Mouse (Mus musculus) limb, embryonic 14.5 days (tissue): ENCODE results near the gene Samsn1. TPM values are rescaled to one million over a fixed set of nuclear protein-coding genes. Genes with fewer than 3 reads are reported as not detected.

Experiments used
- ATAC-seq: fragments of 200-750 bp; cut with Nextera tagmentation; 2 replicates; pipeline ENCODE4 v1.8.0; 2017; ENCODE audit warnings: low read depth, moderate number of reproducible peaks, moderate TSS enrichment; ENCODE audit not compliant: low FRiP score
- DNase-seq: peaks from one replicate; pipeline ENCODE4 v3.0.0-alpha.2; 2015; ENCODE audit warnings: low spot score
- H3K27ac ChIP-seq: fragments of 300-500 bp; sonication (generic); replicated peaks from 2 replicates; pipeline ENCODE4 v1.5.1; 2014; ENCODE audit warnings: low read depth, mild to moderate bottlenecking, low read length, moderate library complexity, mixed read lengths
- H3K27me3 ChIP-seq: fragments of 300-500 bp; sonication (generic); 2 replicates; pipeline ENCODE4 v1.6.1; 2014; ENCODE audit warnings: low read length, mixed read lengths; ENCODE audit not compliant: control insufficient read depth, insufficient read depth
- H3K36me3 ChIP-seq: fragments of 300-500 bp; sonication (generic); 2 replicates; pipeline ENCODE4 v1.6.1; 2014; ENCODE audit warnings: mild to moderate bottlenecking, low read length, moderate library complexity, mixed read lengths; ENCODE audit not compliant: control insufficient read depth, insufficient read depth
- H3K4me1 ChIP-seq: fragments of 300-500 bp; sonication (generic); 2 replicates; pipeline ENCODE4 v1.6.1; 2014; ENCODE audit warnings: antibody characterized with exemption, low read length, mixed read lengths; ENCODE audit not compliant: control insufficient read depth, insufficient read depth
- H3K4me2 ChIP-seq: fragments of 300-500 bp; sonication (generic); replicated peaks from 2 replicates; pipeline ENCODE4 v1.6.1; 2014; ENCODE audit warnings: low read depth, mild to moderate bottlenecking, low read length, moderate library complexity; ENCODE audit not compliant: severe bottlenecking
- H3K4me3 ChIP-seq: fragments of 300-500 bp; sonication (generic); replicated peaks from 2 replicates; pipeline ENCODE4 v1.5.1; 2014; ENCODE audit warnings: low read length
- H3K9ac ChIP-seq: fragments of 300-500 bp; sonication (generic); 2 replicates; pipeline ENCODE4 v1.6.1; 2014; ENCODE audit warnings: mild to moderate bottlenecking, low read depth, low read length, moderate library complexity; ENCODE audit not compliant: severe bottlenecking
- H3K9me3 ChIP-seq: fragments of 300-500 bp; sonication (generic); 2 replicates; pipeline ENCODE4 v1.6.1; 2016; ENCODE audit warnings: low read length; ENCODE audit not compliant: control insufficient read depth
- POLR2A ChIP-seq: fragments of 200-500 bp; IDR thresholded peaks from 2 replicates; pipeline ENCODE4 v1.8.0; 2012; ENCODE audit warnings: inconsistent platforms, mild to moderate bottlenecking, moderate library complexity, borderline replicate concordance; ENCODE audit not compliant: insufficient read depth, insufficient read length; ENCODE audit errors: extremely low read depth
- WGBS: fragments of 180-500 bp; shearing (Covaris S2); extraction: QIAGEN DNeasy Blood & Tissue Kit; methylation state at CpG from one replicate; pipeline ENCODE4 v1.1.7; 2014; 5-methylcytosine and 5-hydroxymethylcytosine counted together
- polyA plus RNA-seq, 2 experiments: library from polyadenylated mRNA; depleted of rRNA in 1 of 2; stranded (reverse) in 1 of 2; unstranded in 1 of 2; fragments of >200 nt; fragmentation: Nextera tagmentation in 1 of 2; extraction: Ambion mirVana in 1 of 2; gene quantifications; 2 replicates each; pipeline versions ENCODE4 v1.2.1 to v1.2.3; 2012 to 2014

The Samsn1 gene
- polyA plus RNA-seq (2012; rRNA removed): 2.2 and 3.2 TPM in 2 replicates
- 3.9 and 4.1 TPM in 2 replicates for polyA plus RNA-seq (2014; fragmentation: Nextera tagmentation; extraction: Ambion mirVana)

- no peaks in the 10 kb centered on the region for H3K9me3 ChIP-seq
- no peak within 1 kb of the TSS for H3K27ac ChIP-seq
- WGBS: 72% methylated on average over 7 of the region's 7 CpGs
- no peak within 1 kb of the TSS for H3K4me2 ChIP-seq
- no peaks in the 10 kb centered on the region for H3K27me3 ChIP-seq
- no peak within 1 kb of the TSS for H3K4me3 ChIP-seq
- H3K36me3 ChIP-seq: no peaks in the 10 kb centered on the region
- no peak for TF ChIP-seq POLR2A
- H3K9ac ChIP-seq: no peak within 1 kb of the TSS
- H3K4me1 ChIP-seq: no peaks in the 10 kb centered on the region
- no peak for DNase-seq
- ATAC-seq: no peak
Measured at GRCm38 (mm10) chr16:76022181-76022580, at the start of gene Samsn1. Gene Samsn1, minus strand, starts transcription at chr16:76022281.

GRCm38 (mm10) chr16:76066082-76066635, 44.1 kb upstream of the Samsn1 start:
- no peak overlapping the region for H3K4me3 ChIP-seq
- no peak overlapping the region for H3K4me2 ChIP-seq
- no peak for DNase-seq
- no peaks in the 10 kb centered on the region for H3K27me3 ChIP-seq
- no peak for ATAC-seq
- no peak overlapping the region for H3K9ac ChIP-seq
- H3K27ac ChIP-seq: no peak overlapping the region
- 94% methylated on average over 14 of the region's 14 CpGs for WGBS
- no peaks in the 10 kb centered on the region for H3K4me1 ChIP-seq
- no peaks in the 10 kb centered on the region for H3K36me3 ChIP-seq
- TF ChIP-seq POLR2A: no peak
- no peaks in the 10 kb centered on the region for H3K9me3 ChIP-seq

GRCm38 (mm10) chr16:76054976-76055375, 32.9 kb upstream of the Samsn1 start:
- H3K27ac ChIP-seq: no peak overlapping the region
- no peak for ATAC-seq
- TF ChIP-seq POLR2A: no peak
- H3K36me3 ChIP-seq: no peaks in the 10 kb centered on the region
- 0 out of 2 replicates have a peak, but pooled peaks cover 3% of the 10 kb centered on the region for H3K4me1 ChIP-seq
- no peaks in the 10 kb centered on the region for H3K9me3 ChIP-seq
- no peak for DNase-seq
- H3K4me3 ChIP-seq: no peak overlapping the region
- WGBS: 93% methylated on average over 7 of the region's 7 CpGs
- no peaks in the 10 kb centered on the region for H3K27me3 ChIP-seq
- H3K4me2 ChIP-seq: no peak overlapping the region
- no peak overlapping the region for H3K9ac ChIP-seq

GRCm38 (mm10) chr16:76054079-76054478, 32.0 kb upstream of the Samsn1 start:
- no peak overlapping the region for H3K9ac ChIP-seq
- no peak overlapping the region for H3K27ac ChIP-seq
- no peak for TF ChIP-seq POLR2A
- 64% methylated on average over 4 of the region's 4 CpGs for WGBS
- H3K4me1 ChIP-seq: 0 out of 2 replicates have a peak, but pooled peaks cover 3% of the 10 kb centered on the region
- ATAC-seq (no peak), DNase-seq (no peak)
- no peaks in the 10 kb centered on the region for H3K27me3 ChIP-seq
- H3K4me2 ChIP-seq: no peak overlapping the region
- no peaks in the 10 kb centered on the region for H3K9me3 ChIP-seq
- H3K36me3 ChIP-seq: no peaks in the 10 kb centered on the region
- no peak overlapping the region for H3K4me3 ChIP-seq

GRCm38 (mm10) chr16:76053537-76053936, 31.5 kb upstream of the Samsn1 start:
- Histone ChIP-seq H3K9ac (no peak overlapping the region), H3K4me1 (0 out of 2 replicates have a peak, but pooled peaks cover 3% of the 10 kb centered on the region), H3K4me2 (no peak overlapping the region), H3K27ac (no peak overlapping the region), H3K9me3 (no peaks in the 10 kb centered on the region), H3K36me3 (no peaks in the 10 kb centered on the region), H3K4me3 (no peak overlapping the region), H3K27me3 (no peaks in the 10 kb centered on the region)
- no peak for TF ChIP-seq POLR2A
- no peak for ATAC-seq
- no peak for DNase-seq
- 65% methylated on average over 8 of the region's 8 CpGs for WGBS
